Mouse (Mus musculus) ovary, postnatal 36 days (tissue): Measurements from ENCODE around the gene Tnr.
"Not testable (repeated sequence)": the region's sequence is repeated elsewhere in the genome, so short reads cannot be mapped to it uniquely, and the experiment has no call there.

Experiments
- DNase-seq: peaks from one replicate; pipeline ENCODE4 v3.0.0; 2022; ENCODE audit warnings: low spot score, mixed read lengths

Tnr gene

GRCm38 (mm10) chr1:159953526-159953925 is 430.0 kb downstream of the Tnr start:
- DNase-seq, result no peak

DNA sequence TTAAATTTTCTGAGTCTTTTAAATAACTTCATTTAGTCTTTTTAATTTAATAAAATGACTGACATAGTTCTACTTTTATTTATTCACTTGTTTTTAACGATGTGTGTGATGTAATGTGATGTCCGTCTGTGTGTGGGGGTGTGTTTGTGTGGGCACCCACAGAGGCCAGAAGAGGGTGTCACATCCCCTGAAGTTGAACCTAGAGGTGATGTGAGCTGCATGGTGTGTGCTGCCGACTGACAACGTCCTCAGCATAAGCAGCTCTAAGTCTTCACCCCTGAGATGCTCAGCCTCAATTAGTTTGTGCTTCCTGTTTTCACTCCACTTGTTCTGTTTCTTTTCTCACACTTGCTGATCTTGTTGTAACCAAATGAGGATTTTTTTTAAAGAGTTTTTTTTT is 439.8 kb downstream of the Tnr start:
- DNase-seq, result no peak

DNA sequence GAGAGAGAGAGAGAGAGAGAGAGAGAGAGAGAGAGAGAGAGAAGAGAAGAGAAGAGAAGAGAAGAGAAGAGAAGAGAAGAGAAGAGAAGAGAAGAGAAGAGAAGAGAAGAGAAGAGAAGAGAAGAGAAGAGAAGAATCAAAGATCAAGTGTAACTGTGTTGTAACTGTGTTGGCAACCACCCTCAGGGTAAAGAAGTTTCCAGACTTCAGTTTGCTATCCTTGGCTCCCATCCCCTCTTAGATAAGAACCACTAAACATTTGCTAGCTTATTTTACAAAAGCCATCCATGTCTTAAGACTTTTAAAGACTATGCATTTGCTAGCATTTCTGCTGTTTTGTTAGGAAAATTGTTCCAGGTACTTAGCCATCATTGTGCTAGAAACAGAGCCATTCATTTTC is 442.7 kb downstream of the Tnr start:
- DNase-seq, result not testable (repeated sequence)

- DNase-seq, result no peak
Measured at GRCm38 (mm10) chr1:159968395-159968794, 444.8 kb downstream of the Tnr start.

DNA sequence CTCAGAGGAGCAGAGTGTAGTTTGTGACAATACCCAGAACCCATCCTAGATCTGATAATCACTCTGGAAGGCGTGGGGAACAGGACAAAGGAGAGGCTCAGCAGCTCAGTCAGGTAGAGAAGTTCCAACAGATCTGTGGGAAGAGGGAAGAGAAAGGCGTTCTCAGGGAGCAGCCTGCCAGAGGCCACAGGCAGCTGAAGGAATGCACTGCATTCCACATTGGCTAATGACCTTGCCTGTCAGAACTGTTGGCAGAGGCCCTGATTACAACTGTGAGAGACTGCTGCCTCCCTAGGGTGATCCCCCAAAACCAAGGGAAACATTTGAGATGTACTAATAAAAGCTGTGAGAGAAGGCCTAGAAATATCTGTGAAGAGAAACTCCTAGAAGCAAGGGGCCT is 454.2 kb downstream of the Tnr start:
- no peak for DNase-seq

GRCm38 (mm10) chr1:159979096-159979495 is 455.5 kb downstream of the Tnr start:
- no peak for DNase-seq

DNA sequence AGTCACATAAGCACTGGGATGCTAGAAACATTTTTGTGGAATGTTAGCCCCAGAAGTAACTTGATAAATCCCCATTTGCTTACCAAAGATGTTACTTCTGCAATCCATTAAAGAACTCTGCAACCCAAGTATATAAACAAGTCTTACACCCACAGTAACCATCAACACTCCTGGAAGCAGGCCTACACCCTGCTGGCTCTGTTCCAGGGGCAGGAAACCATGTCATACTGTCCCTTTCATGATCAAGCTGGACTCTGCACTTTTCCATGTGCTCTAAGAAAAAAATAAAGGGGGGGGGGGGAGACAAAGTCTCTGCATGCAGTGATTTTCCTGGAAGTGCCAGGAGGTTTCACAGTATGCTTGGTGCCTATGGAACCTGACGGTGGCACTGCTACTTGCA is 456.8 kb downstream of the Tnr start:
- DNase-seq, result no peak
